Mouse (Mus musculus) thymus, postnatal 36 days (tissue): ENCODE measurements around the gene Gm7361.
"Not testable (repeated sequence)": the region's sequence is repeated elsewhere in the genome, so short reads cannot be mapped to it uniquely, and the experiment has no call there.

Experiments
- DNase-seq, 2 experiments: peaks; one replicate each; pipeline ENCODE4 v3.0.0; 2022; ENCODE audit warnings: mixed read lengths in 2 of 2

The Gm7361 gene

GRCm38 (mm10) chr5:26257391-26257790, at the start of gene Gm7361:
TSS of gene Gm7361 (plus strand) at chr5:26257691.
- DNase-seq, result not testable (repeated sequence)

- DNase-seq, result no peak
These were observed 46.5 kb upstream of the Gm7361 start for GRCm38 (mm10) chr5:26211030-26211429.

GRCm38 (mm10) chr5:26222076-26222475, 35.4 kb upstream of the Gm7361 start:
- DNase-seq, result no peak

- not testable (repeated sequence) for DNase-seq
These were observed 9.2 kb downstream of the Gm7361 start for GRCm38 (mm10) chr5:26266656-26267055.

GRCm38 (mm10) chr5:26280361-26280760, 22.9 kb downstream of the Gm7361 start:
- DNase-seq, result no peak

GRCm38 (mm10) chr5:26281717-26282116, 24.2 kb downstream of the Gm7361 start:
- no peak for DNase-seq

GRCm38 (mm10) chr5:26282282-26282681, 24.8 kb downstream of the Gm7361 start:
- DNase-seq, result no peak

- DNase-seq, result no peak
These were observed 25.9 kb downstream of the Gm7361 start for GRCm38 (mm10) chr5:26283399-26283798.

- no peak for DNase-seq
These were observed 34.1 kb downstream of the Gm7361 start for GRCm38 (mm10) chr5:26291621-26292020.

GRCm38 (mm10) chr5:26293258-26293657, 35.8 kb downstream of the Gm7361 start:
- DNase-seq, result no peak
